Mouse (Mus musculus): ENCODE measurements around the gene Pkig. TPM values are rescaled to one million over a fixed set of nuclear protein-coding genes. Genes with fewer than 3 reads are reported as not detected.

The Pkig gene
- polyA plus RNA-seq, 1 experiment from 2014 or later, result 249 TPM

DNA sequence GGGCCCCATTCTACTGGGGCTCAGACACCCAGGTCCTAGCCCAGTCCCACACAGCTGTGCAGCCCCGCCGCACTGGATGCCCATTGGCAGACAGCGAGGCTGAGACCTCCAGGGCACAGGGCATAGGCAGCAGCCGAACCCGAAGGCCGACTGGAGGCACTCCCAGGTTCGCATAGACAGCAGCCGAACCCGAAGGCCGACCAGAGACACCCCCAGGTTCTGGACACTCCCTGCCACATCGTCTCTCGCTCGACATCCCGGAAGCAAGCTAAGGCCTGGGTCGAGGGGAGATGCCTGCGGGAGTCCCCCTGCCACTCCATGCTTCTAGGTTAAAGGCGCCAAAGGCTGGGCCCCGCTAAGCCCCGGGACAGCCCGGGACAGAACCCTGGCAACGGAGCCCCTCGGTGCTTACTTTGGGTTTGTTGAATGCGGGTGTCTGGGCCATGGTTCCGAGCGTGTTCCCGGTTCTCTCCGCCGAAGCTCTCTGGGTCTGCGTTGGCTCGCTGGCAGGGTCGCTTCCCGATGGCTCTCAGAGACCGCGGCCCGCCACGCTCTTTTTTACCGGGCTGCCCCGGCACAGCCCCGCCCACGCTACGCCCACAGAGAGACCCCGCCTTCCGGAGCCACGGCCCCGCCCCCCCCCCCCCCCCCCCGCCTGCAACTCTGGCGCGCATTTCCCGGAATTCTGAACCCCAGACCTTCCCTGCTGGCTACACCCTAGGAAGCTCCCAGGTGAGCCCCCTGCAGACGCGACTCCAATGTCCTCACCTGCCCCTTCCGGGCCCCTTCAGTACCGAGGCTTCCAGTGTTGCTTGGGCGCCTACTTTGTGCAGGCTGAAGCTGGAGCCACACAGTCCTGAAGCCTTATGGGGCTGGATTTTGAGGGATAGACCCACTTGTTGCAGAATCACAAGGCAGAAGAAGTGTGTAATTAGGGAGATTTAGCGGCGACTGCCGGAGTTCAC is 91.7 kb downstream of the Pkig start, which contains the start of gene Ada:
Ada (minus strand) TSS at position 593 of the 965 bp plus-strand sequence.
- peak; percentile 69; the same call in 1 of the 2 replicates for ATAC-seq (replicated peaks; ENCODE audit: insufficient number of reproducible peaks, low FRiP score, low TSS enrichment)
- Histone ChIP-seq H3K27me3 (ENCODE audit: control insufficient read depth, insufficient read depth, low read length) (peaks cover 23% of the 10 kb centered on the region), H3K9me3 (replicated peaks; ENCODE audit: control insufficient read depth, low read length) (no peaks in the 10 kb centered on the region), H3K4me3 (ENCODE audit: low read depth, low read length) (peak within 1 kb of the TSS; percentile 58), H3K9ac (ENCODE audit: low read depth, low read length) (peak within 1 kb of the TSS; percentile 69), H3K27ac (ENCODE audit: low read depth, low read length) (no peak within 1 kb of the TSS), H3K4me2 (peak within 1 kb of the TSS; percentile 100), H3K4me1 (ENCODE audit: control insufficient read depth, insufficient read depth, low read length) (no peaks in the 10 kb centered on the region), H3K36me3 (ENCODE audit: control insufficient read depth, insufficient read depth, low read length) (no peaks in the 10 kb centered on the region)
- WGBS (ENCODE audit: insufficient replicate concordance), result under 1% methylated on average over 48 of the region's 57 CpGs

DNA sequence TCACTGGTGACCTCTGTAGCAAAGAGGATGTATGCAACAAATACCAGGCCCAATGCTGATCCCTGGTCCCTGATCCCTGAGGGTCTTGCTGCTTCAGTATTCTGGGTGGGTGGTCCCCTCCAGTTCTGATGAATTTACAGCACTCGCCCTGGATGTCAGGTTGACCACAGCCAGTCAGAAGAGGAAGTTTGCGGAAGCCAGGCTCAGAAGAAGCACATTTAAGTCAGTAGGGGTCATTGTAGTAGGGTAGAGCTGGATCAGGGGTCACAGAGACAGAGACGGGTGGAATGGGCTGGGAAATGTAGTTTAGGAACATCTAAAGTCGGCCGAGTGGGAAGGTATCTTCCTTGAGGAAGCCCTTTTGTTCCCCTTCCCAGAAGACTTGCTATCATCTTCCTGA is 96.0 kb downstream of the Pkig start:
- H3K9ac ChIP-seq (ENCODE audit: low read depth, low read length), result no peak overlapping the region
- no peaks in the 10 kb centered on the region for H3K9me3 ChIP-seq (replicated peaks; ENCODE audit: control insufficient read depth, low read length)

DNA sequence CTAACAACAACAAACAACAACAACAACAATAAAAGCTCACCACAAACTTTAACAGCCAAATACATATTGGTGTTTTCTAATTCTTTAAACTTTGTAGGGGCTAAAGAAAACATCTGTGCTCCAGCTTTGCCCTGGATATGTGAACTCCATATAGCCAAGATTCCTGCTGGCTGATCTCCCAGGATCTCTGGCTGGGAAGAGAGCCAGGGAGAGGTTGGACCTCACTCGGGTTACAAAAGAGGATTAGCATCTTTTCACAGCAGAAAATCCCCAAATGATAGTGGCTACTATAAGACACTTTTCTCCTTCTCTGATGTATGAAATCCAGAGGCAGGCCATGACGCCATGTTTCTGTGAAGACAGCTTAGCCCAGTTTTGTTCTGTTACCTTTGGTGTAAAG is 98.5 kb downstream of the Pkig start:
- H3K4me2 ChIP-seq, result no peak overlapping the region
- 52% methylated on average over 2 of the region's 2 CpGs for WGBS (ENCODE audit: insufficient replicate concordance)
- no peaks in the 10 kb centered on the region for H3K4me1 ChIP-seq (ENCODE audit: control insufficient read depth, insufficient read depth, low read length)
- no peak for ATAC-seq (replicated peaks; ENCODE audit: insufficient number of reproducible peaks, low FRiP score, low TSS enrichment)
- H3K36me3 ChIP-seq (ENCODE audit: control insufficient read depth, insufficient read depth, low read length), result no peaks in the 10 kb centered on the region
- no peaks in the 10 kb centered on the region for H3K9me3 ChIP-seq (replicated peaks; ENCODE audit: control insufficient read depth, low read length)
- H3K27me3 ChIP-seq (ENCODE audit: control insufficient read depth, insufficient read depth, low read length), result no peaks in the 10 kb centered on the region
- no peak overlapping the region for H3K4me3 ChIP-seq (ENCODE audit: low read depth, low read length)
- H3K27ac ChIP-seq (ENCODE audit: low read depth, low read length), result no peak overlapping the region
- H3K9ac ChIP-seq (ENCODE audit: low read depth, low read length), result no peak overlapping the region

More for the DNA sequence above, 96.0 kb downstream of the Pkig start:
- WGBS (ENCODE audit: insufficient replicate concordance), result 75% methylated on average over 5 of the region's 5 CpGs
- no peak for ATAC-seq (replicated peaks; ENCODE audit: insufficient number of reproducible peaks, low FRiP score, low TSS enrichment)
- H3K4me3 ChIP-seq (ENCODE audit: low read depth, low read length), result no peak overlapping the region
- no peak overlapping the region for H3K4me2 ChIP-seq
- H3K27ac ChIP-seq (ENCODE audit: low read depth, low read length), result no peak overlapping the region
- no peaks in the 10 kb centered on the region for H3K36me3 ChIP-seq (ENCODE audit: control insufficient read depth, insufficient read depth, low read length)
- no peaks in the 10 kb centered on the region for H3K4me1 ChIP-seq (ENCODE audit: control insufficient read depth, insufficient read depth, low read length)
- peaks cover 11% of the 10 kb centered on the region for H3K27me3 ChIP-seq (ENCODE audit: control insufficient read depth, insufficient read depth, low read length)

DNA sequence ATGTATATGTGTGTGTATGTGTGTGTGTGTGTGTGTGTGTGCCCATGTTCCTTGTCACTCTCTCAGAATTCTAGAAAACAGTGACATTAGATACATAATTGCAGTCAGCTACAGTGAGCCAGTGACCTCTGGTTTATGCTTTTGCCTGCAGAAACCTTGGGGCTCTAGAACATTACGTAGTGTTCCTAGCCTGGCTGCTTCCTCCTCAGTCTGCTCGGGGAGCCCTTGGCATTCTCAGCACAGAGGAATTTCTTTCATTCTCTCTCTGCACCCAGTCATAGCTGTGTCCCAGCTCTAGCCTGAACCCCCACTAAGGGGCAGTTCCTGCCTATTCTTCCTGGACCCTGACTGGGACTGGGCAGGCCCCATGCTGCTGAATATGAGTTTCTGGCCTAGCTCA is 100.0 kb downstream of the Pkig start:
- H3K36me3 ChIP-seq (ENCODE audit: control insufficient read depth, insufficient read depth, low read length), result no peaks in the 10 kb centered on the region
- 73% methylated on average over 2 of the region's 2 CpGs for WGBS (ENCODE audit: insufficient replicate concordance)
- H3K4me2 ChIP-seq, result no peak overlapping the region
- no peak overlapping the region for H3K27ac ChIP-seq (ENCODE audit: low read depth, low read length)
- H3K27me3 ChIP-seq (ENCODE audit: control insufficient read depth, insufficient read depth, low read length), result no peaks in the 10 kb centered on the region
- no peak for ATAC-seq (replicated peaks; ENCODE audit: insufficient number of reproducible peaks, low FRiP score, low TSS enrichment)
- H3K9me3 ChIP-seq (replicated peaks; ENCODE audit: control insufficient read depth, low read length), result no peaks in the 10 kb centered on the region
- no peak overlapping the region for H3K9ac ChIP-seq (ENCODE audit: low read depth, low read length)
- H3K4me1 ChIP-seq (ENCODE audit: control insufficient read depth, insufficient read depth, low read length), result no peaks in the 10 kb centered on the region
- no peak overlapping the region for H3K4me3 ChIP-seq (ENCODE audit: low read depth, low read length)

DNA sequence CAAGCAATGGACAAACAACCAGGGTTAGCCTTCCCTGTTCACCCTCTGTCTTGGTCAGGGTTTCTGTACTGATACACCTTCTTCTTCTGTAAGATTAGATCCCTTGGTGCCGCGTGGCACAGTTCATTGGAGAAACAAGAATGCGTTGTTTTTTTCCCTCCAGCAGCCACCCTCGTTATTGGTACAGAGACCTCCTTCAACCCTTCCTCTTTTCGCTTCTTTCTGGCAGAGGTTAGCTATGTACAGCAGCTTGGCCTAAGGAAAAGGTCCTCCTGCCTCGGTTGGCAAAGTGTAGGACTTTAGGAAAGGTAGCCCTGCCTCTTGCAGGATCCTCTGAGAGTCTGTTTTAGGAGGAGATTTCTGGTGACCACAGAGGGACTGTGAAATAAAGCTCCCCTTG is 102.4 kb downstream of the Pkig start:
- no peak for ATAC-seq (replicated peaks; ENCODE audit: insufficient number of reproducible peaks, low FRiP score, low TSS enrichment)
- Histone ChIP-seq H3K9me3 (replicated peaks; ENCODE audit: control insufficient read depth, low read length) (no peaks in the 10 kb centered on the region), H3K4me2 (no peak overlapping the region), H3K9ac (ENCODE audit: low read depth, low read length) (no peak overlapping the region), H3K4me1 (ENCODE audit: control insufficient read depth, insufficient read depth, low read length) (no peaks in the 10 kb centered on the region), H3K27me3 (ENCODE audit: control insufficient read depth, insufficient read depth, low read length) (no peaks in the 10 kb centered on the region), H3K4me3 (ENCODE audit: low read depth, low read length) (no peak overlapping the region), H3K27ac (ENCODE audit: low read depth, low read length) (no peak overlapping the region), H3K36me3 (ENCODE audit: control insufficient read depth, insufficient read depth, low read length) (no peaks in the 10 kb centered on the region)
- WGBS (ENCODE audit: insufficient replicate concordance), result 74% methylated on average over 6 of the region's 6 CpGs

DNA sequence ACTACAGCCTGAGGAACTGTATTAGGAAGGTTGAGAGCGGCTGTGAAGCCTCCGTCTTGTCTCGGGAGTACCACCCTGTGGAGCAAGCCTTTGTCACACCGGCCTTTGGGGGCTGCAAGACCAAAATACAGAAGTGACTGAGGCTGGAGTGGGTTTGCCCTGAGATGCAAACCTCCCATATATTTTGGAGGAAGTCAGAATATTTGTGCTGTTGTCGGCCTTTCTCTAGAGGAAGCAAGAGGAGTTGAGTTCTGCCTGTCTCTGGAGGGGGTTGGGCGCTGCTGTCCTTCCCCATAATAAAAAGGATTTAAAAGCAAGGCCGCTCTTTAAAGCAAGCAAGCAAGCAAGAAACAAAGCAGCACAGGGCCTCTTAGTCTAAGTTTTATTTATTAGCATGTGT is 103.2 kb downstream of the Pkig start:
- no peaks in the 10 kb centered on the region for H3K9me3 ChIP-seq (replicated peaks; ENCODE audit: control insufficient read depth, low read length)
- H3K4me1 ChIP-seq (ENCODE audit: control insufficient read depth, insufficient read depth, low read length), result no peaks in the 10 kb centered on the region
- no peaks in the 10 kb centered on the region for H3K36me3 ChIP-seq (ENCODE audit: control insufficient read depth, insufficient read depth, low read length)
- H3K27ac ChIP-seq (ENCODE audit: low read depth, low read length), result no peak overlapping the region
- ATAC-seq (replicated peaks; ENCODE audit: insufficient number of reproducible peaks, low FRiP score, low TSS enrichment), result no peak
- H3K27me3 ChIP-seq (ENCODE audit: control insufficient read depth, insufficient read depth, low read length), result no peaks in the 10 kb centered on the region
- H3K4me2 ChIP-seq, result no peak overlapping the region
- H3K9ac ChIP-seq (ENCODE audit: low read depth, low read length), result no peak overlapping the region
- no peak overlapping the region for H3K4me3 ChIP-seq (ENCODE audit: low read depth, low read length)
- WGBS (ENCODE audit: insufficient replicate concordance), result 82% methylated on average over 7 of the region's 7 CpGs

DNA sequence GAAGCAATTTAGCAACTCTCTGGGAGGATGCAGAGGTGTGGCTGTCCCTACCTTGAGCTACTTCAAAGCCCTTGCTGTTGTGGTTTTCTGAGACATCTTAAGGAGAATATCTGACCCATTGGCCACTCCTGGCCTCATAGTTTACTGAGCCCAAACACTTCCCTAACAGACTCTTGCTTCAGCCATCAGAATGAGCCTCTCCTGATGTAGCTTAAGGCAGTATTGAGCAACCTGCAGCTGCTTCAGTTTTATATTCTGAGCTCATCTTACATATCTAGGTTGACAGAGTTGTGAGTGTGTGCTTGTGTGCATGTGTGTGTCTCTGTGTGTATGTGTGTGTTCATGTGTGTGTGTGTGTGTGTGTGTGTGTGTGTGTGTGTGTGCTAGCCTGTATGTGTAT is 108.1 kb downstream of the Pkig start:
- Histone ChIP-seq H3K27me3 (ENCODE audit: control insufficient read depth, insufficient read depth, low read length) (0 out of 2 replicates have a peak, but pooled peaks cover 8% of the 10 kb centered on the region), H3K4me1 (ENCODE audit: control insufficient read depth, insufficient read depth, low read length) (no peaks in the 10 kb centered on the region), H3K9ac (ENCODE audit: low read depth, low read length) (no peak overlapping the region), H3K9me3 (replicated peaks; ENCODE audit: control insufficient read depth, low read length) (no peaks in the 10 kb centered on the region), H3K36me3 (ENCODE audit: control insufficient read depth, insufficient read depth, low read length) (no peaks in the 10 kb centered on the region), H3K27ac (ENCODE audit: low read depth, low read length) (no peak overlapping the region), H3K4me3 (ENCODE audit: low read depth, low read length) (no peak overlapping the region), H3K4me2 (no peak overlapping the region)
- no peak for ATAC-seq (replicated peaks; ENCODE audit: insufficient number of reproducible peaks, low FRiP score, low TSS enrichment)

DNA sequence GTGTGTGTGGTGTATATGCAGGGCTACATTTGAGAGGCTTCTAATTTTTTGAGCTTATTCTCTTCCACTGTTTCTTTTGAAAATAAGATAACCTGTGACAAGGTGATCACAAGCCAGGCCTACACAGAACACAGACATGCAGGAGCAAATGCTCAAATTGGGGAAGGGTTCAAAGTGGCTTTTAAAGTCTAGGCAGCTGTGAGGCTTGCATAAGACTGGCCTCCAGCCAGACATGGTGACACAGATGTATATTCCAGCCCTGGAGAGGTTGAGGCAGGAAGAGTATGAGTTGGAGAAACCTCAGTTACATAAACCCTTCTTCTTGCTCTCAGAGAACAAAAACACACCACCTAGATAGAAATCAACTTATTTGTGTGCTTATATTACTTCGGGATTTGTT is 108.7 kb downstream of the Pkig start:
- Histone ChIP-seq H3K27ac (ENCODE audit: low read depth, low read length) (no peak overlapping the region), H3K9ac (ENCODE audit: low read depth, low read length) (no peak overlapping the region), H3K36me3 (ENCODE audit: control insufficient read depth, insufficient read depth, low read length) (no peaks in the 10 kb centered on the region), H3K4me1 (ENCODE audit: control insufficient read depth, insufficient read depth, low read length) (no peaks in the 10 kb centered on the region), H3K4me2 (no peak overlapping the region), H3K4me3 (ENCODE audit: low read depth, low read length) (no peak overlapping the region), H3K27me3 (ENCODE audit: control insufficient read depth, insufficient read depth, low read length) (0 out of 2 replicates have a peak, but pooled peaks cover 8% of the 10 kb centered on the region), H3K9me3 (replicated peaks; ENCODE audit: control insufficient read depth, low read length) (no peaks in the 10 kb centered on the region)
- no peak for ATAC-seq (replicated peaks; ENCODE audit: insufficient number of reproducible peaks, low FRiP score, low TSS enrichment)
- 63% methylated on average over 1 of the region's 1 CpGs for WGBS (ENCODE audit: insufficient replicate concordance)

DNA sequence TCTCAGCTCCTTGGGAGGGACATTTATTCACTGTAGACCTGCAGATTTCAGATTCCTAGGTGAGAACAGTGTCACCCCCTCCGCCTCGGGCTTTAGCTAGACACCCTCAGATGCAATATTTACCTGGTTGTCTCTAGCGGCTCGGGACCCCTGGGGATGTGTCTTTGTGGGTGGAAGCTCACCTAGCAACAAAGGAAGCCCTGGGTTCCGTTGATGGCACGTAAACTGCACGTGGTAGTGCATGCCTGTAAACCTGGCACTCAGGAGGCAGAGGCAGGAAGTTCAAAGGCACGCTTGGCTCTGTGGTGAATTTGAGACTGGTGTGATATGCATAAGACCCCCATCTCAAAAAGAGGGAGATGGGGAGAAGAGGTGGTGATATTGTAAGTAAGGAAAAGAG is 112.5 kb downstream of the Pkig start:
- no peaks in the 10 kb centered on the region for H3K9me3 ChIP-seq (replicated peaks; ENCODE audit: control insufficient read depth, low read length)
- no peak overlapping the region for H3K9ac ChIP-seq (ENCODE audit: low read depth, low read length)
- H3K4me1 ChIP-seq (ENCODE audit: control insufficient read depth, insufficient read depth, low read length), result no peaks in the 10 kb centered on the region
- H3K27me3 ChIP-seq (ENCODE audit: control insufficient read depth, insufficient read depth, low read length), result 0 out of 2 replicates have a peak, but pooled peaks cover 8% of the 10 kb centered on the region
- 72% methylated on average over 8 of the region's 8 CpGs for WGBS (ENCODE audit: insufficient replicate concordance)
- no peak overlapping the region for H3K27ac ChIP-seq (ENCODE audit: low read depth, low read length)
- no peaks in the 10 kb centered on the region for H3K36me3 ChIP-seq (ENCODE audit: control insufficient read depth, insufficient read depth, low read length)
- no peak overlapping the region for H3K4me3 ChIP-seq (ENCODE audit: low read depth, low read length)
- no peak overlapping the region for H3K4me2 ChIP-seq
- no peak for ATAC-seq (replicated peaks; ENCODE audit: insufficient number of reproducible peaks, low FRiP score, low TSS enrichment)

Measured in heart, embryonic 11.5 days (tissue).